Mouse (Mus musculus) urinary bladder, postnatal 36 days (tissue): ENCODE data around the gene Gan.
A peak's percentile ranks its signal among the peaks of the same experiment; 100 is the strongest.

Experiments used
- DNase-seq, 2 experiments: peaks; one replicate each; pipeline ENCODE4 v3.0.0; 2022; ENCODE audit warnings: low spot score in 2 of 2, mixed read lengths in 1 of 2

The Gan gene

DNA sequence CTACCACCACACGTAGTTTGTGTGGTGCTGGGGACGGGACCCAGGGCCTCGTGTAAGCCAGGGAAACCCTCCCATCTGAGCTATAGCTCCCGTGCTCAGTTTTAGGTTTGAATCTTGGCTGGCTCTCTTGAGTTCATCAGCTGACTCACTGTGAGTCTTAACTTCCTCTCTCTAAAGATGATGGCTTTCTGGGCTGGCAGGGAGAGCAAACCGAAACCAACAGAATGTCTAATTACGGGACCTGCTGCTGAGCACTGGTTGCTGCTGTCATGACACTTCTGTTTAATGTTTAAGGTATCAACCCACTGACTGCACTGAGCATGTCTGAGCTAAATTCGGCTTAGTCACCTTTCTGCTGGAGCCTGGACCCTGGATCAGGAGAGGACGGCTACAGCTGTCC, 94.7 kb downstream of the Gan start:
- no peak for DNase-seq

DNA sequence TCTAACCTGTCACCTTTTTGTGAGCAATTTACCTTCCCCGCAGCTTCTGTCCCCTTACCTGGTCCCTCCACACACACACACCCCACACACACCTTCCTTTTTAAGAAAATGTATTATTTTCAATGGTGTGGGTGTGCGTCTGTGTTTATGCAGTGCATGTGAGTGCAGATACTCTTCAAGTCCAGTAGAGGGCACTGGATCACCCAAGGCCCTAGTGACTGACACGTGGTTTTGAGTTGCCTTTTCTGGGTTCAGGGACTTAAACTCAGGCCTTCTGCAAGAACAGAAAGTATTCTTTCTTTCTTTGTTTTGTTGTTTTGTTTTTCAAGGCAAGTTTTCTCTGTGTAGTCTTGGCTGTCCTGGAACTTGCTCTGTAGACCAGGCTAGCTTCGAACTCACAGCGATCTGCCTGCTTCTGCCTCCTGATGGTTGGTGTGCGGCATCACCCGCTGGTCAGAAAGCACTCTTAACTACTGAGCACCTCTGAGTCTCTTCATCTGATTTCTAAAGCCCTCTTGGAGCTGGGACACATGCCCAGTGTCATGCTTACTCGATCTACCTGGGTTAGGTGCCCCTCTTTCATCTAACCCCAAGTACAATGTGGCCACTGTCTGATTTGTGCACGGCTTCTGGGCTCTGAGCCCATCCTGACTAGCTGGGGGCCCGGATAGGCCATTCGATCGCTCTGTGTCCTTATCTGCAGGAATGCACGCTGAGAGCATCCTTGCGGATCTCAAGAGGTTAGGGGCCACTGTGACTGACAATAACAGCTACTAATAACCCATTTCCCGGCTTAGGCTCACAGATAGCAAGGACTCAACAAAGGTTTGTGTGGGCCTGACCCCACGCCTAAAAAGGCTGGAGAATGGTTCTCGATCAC, 95.7 kb downstream of the Gan start:
- no peak for DNase-seq

DNA sequence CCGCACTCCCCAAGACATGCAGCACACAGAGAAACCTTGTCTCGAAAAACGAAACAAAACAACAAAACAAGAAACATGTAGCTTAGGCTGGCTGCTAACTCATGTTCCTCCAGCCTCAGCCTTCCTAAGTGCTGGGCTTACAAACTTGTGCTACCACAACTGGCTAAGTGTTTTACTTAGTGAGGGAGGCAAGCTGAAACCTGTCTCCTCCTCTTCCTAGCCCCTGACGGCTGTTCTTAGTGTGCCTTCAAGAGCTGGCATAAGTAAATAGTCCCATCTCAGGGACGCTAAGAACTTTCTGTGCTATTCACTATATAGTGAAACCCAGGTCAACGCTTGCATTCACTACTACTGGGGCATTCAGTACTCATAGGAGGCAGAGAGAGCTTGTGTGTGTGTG, 96.6 kb downstream of the Gan start:
- DNase-seq, result no peak

DNA sequence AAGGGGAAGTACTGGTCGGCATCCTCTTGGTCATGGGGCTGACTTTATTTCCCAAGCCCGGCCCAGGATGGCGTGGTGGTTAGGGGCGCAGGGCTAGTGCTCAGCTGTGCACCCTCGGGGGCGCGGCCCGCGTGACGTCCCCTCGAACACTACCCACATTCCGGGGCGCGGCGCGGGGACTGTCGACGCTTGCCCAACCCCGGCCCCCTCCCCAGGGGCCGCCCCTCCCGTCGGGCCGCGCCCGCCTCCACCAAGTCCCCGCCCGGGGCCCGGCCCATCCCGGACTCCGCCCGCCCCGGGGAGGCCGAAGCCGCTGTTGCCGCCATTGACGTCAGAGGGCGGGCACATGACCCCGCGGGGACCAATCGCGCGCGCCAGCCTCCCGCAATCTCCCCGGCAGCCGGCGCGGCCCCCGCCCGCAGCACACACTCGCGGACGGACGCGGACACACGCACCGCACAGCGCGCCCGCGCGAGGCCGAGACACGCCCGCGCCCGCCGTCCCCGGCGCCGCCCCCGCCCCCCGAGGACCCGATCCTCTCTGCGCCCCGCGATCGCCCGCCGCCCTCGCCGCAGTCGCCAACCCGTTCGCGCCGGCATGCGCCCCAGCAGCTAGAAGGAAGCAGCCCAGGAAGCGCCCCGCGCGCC, 98.5 kb downstream of the Gan start:
- DNase-seq, result peak; percentile 94 to 96

DNA sequence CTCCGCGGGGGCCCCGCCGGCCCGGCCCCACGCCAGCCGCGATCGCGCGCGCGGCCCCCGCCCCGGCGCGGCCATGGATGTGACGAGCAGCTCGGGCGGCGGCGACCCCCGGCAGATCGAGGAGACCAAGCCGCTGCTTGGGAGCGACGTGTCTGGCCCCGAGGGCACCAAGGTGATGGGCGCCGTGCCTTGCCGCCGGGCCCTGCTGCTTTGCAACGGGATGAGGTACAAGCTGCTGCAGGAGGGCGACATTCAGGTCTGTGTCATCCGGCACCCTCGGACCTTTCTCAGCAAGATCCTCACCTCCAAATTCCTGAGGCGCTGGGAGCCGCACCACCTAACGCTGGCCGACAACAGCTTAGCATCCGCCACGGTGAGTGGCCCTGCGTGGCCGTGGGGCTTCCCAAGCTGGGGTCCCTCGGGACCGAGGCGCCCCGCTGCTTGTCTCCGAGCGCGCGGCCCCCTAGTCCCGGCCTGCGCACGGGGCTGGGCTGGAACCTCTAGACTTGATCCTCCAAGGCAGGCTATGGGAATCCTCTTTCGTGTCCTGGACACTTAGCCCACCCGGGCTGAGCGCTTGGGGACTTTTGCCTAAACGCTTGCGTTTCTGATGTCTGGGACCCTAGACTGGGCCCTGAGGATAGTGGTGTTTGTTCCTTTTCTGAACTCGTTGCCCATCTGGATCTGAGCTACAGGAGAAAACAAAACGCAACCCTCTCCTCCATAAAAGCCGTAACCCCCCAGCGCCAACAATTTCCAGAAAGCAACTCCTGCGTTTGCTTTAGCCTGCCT, 99.3 kb downstream of the Gan start, which contains the start of gene Cmip:
TSS of gene Cmip (plus strand) at position 36 of the 792 bp plus-strand sequence.
- peak in 1 of 2 experiments; percentile 20 for DNase-seq

DNA sequence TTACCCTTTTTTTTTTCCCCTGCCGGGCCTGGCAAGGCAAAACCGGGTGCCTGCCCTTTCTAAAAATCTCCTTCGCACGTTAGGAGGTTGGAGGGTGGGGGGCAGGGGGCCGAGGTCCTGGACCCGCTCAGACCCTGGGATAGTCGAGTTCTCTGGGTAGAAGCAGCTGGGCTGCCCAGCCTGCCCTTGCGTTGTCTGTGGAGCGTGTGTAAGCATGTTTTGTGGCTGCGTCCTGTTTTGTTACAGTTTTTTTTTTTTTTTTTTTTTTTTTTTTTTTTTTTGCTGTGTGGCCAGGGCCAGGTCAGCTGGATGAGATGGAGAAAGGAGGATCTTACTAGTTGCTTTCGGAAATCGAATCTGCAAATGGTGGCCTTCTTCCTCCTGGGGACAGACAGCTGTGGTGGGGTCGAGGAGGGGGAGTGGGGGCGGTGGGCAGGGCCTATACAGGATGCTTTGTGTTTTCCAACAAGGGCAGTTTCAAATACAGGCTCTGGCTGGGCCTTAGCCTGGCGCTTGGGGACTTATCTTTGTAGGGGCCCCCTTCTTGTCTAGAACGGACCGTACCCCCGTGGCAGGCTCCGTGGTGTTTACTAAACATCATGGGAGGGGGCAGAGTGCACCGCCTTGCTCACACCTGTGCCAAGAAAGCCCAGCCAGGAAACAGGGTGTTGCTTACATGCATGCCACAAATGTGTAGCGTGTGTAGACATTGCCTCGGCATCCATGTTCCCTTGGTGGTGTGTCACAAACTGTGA, 100.1 kb downstream of the Gan start:
- DNase-seq, result peak; percentile 38 to 39

DNA sequence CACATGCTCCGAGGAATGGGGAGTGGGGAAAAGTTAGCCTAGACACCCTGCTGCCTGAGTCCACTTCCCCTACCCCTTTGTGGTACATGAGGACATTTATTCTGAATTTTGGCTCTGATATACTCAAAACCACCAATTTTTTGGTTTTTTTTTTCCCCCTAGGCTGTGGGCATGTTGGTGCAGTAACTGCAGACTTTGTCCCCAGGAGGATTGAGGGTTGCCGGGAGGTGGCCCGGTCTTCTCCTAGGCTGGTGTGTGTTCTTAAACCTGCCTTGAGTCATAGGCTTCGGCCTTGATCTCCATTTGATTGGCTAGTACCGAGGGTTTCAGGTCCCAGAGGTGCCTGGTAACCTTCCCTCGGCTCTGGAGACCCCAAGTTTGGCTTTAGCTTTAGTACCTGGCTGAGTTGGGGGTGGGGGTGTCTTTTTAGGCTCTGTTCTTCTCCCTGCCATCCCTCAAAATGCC, 100.7 kb downstream of the Gan start:
- no peak for DNase-seq

DNA sequence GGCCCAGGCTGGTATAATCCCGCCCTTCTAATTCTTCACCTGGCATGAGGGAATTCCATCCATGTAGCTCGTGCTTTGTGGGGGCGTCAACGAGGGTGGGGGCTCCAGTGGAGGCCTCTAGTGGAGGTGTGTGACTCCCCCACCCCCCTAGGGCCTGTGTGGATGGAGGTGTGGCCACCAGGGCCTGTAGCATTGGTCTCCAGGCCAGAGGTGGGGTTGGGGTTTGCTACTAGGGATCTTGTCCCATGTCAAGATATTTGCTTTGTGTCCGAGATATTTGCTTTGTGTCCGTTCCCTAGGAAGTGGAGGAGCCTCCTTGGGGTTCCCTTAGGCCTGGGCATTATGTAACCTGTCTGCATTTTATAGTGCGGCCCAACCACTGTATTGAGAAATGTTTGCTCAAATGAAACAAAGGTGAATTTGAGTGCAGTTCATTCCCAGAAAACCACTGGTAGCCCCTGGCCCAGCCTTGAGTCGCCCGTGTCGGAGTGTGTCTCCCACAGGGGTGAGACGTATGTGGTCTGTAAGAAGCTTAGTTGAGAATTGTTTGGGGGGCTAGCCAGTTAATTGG, 101.6 kb downstream of the Gan start:
- DNase-seq, result peak; percentile 40 to 47

DNA sequence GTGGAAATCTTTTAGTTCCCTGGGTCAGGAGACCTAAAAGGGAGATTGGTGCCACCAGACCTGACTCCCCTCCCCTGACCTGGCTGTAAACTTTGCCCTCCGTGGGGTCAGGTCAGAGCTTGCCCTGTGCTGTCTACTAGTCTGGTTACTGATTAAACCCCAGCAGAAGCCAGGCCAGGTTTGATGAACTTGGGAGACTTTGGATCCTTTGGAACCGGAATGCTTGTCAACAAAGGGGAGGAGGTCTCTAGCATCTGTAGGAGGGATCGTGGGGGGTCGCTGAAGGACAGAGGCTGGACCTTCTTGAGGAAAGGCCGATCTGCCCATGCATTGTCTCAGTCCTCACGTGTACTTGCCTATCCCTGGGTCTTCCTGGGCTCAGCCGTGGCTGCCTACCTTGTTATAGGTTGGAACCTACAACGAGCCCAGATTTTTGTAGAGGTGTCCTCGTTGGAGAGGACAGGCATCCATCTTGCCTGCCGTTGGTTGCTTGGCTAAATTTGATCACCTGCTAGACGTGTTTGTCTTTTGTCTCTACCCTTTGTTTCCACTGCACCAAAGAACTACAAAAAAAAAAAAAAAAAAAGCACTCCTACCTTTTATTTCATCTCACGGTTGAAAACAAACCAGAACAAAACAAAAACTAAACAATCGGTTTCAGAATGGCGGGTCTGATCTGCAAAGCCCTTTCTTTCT, 102.4 kb downstream of the Gan start:
- no peak for DNase-seq

DNA sequence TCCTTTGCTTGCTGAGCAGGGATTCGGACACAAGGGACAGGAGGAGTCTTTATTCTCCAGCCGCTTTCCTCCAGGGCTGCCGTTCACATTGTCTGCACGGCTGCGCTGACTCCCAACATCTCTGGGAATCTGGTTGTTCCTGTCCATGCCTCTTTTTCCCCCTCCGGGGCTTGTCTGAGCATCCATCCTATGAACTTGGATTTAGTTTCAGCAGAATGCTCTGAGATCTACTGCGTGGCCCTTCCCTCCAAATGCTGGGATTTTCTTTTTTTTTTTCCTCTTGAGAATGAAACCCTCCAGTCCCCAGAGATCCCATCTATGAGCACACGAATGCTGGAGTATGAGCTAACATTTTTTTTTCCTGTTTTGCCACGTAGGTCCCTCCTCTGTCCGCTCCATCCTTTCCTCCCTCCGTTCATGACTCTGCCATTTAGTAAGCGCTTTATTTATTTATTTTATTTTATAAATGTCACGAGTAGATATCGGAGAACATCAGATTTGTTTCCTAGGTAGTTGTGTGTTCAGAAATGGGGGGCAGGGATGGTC, 103.1 kb downstream of the Gan start:
- no peak for DNase-seq

DNA sequence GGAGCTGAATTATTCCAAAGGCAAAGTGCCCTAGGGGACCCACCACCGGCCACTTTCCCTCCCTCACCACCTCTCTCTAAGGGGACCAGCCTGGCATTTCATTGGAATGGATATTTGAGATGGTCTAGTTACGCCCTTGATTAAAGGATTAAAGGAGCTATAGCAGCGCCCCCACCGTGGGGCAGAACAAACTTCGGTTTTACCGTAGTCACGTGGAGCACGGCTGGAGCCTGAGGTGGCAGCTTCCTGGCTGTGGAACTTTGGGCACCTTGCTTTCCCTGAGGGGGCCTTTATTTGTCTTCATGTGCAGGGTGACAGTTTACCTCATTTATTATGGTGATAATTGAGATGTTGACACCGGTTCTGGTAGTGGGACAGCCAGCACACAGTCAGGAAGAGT, 103.8 kb downstream of the Gan start:
- no peak for DNase-seq

DNA sequence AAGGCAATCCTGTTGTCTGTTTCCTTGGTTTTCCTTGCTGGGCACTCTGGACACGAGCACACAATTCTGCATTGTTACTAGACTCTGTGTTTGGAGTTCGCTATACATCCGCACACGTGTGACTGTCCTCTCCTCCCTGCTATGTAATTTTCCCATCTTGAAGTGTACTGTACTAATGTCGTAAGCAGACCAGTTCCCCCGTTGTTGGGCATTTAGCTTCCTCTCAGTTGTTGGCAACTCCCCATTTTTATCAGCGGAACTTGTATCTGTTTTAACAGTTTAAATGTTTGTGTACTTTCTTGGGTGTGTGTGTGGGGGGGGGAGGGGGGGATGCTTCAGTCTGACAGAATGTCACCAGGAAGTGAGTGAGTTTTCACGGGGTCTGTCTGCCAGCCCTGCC, 104.8 kb downstream of the Gan start:
- no peak for DNase-seq

DNA sequence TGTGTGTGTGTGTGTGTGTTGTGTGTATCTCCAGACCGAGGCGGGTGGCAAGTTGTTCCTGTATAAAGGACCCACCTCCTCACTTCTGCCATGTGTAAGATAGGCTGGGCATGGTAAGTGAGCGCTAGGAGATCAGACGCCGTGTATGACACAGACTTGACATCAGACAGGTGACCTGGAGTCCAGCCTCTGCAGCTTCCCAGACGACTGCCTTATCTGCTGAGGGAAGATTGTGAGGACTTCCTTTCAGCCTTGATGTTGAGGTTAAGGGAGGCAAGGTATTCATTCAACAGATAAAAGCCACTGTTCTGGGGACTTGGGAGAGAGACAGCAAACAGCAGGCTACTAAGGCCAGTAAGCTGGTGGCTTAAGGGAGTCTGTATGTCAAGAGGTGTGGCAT, 105.5 kb downstream of the Gan start:
- DNase-seq, result no peak

DNA sequence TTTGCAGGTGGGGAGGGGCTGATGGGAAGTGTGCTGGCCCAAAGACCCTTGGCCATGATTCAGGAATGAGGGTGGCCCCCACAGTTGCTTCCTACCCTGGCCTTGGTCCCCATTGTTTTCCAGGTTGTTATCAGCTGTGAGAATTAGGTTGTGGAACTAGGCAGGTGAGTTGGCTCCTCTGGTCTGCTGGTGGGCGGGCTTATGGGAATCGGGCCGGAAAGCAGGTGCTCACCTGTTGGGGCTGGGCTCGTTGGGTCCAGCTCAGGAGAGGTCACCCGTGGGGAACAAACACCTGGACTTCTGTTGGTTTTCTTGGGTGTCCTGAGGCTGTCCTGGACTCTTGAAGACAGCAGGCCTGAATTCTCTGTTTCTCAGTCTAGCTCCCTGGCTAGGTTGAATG, 107.1 kb downstream of the Gan start:
- DNase-seq, result no peak
